Mouse (Mus musculus) c-Kit-negative CD71-positive TER-119-positive erythroid progenitor cells, embryonic 14.5 days (primary cell): ENCODE measurements around the gene Gtf2h2.
"Not testable (repeated sequence)": the region's sequence is repeated elsewhere in the genome, so short reads cannot be mapped to it uniquely, and the experiment has no call there.

Source experiments
- DNase-seq: peaks from one replicate; pipeline ENCODE4 v3.0.0-alpha.2; 2013; ENCODE audit warnings: low read depth, low spot score

Gtf2h2 gene

DNA sequence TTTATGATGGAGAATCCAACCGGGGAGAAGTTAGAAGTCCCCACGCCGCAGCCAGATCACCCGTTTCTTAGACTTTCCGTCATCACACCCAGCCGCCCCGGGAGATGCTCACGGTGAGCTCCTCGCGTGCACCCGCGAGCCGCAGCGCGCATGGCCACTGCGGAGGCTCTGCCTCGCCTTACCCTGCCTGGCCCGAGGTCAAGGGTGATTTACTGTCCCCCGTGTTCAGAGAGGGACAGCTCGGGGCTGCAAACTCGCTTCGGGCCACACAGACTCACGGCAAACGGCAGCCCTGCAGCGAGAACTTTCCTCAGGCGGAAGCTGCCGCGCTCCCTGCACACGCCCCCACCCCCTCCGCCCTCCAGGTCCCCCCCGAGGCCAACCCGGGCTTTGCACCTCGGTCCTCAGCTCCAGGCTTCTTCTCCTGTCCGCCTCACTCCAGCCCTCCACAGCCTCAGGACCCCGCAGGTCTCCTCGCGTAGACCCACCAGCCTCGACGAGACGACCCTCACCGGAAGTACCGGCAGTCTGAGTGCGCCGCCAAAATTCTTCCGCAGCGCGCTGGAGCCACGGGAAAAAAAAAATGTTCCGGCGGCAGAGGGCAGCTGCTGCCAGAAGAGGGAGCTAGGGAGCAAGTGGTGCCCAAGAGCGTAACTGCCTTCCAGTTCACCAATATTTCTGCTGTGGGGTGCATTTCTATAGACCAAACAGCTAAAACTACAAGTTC is at the start of gene Gtf2h2:
TSS of gene Gtf2h2 (minus strand) at position 519 of the 727 bp plus-strand sequence.
- DNase-seq, result peak; percentile 73

DNA sequence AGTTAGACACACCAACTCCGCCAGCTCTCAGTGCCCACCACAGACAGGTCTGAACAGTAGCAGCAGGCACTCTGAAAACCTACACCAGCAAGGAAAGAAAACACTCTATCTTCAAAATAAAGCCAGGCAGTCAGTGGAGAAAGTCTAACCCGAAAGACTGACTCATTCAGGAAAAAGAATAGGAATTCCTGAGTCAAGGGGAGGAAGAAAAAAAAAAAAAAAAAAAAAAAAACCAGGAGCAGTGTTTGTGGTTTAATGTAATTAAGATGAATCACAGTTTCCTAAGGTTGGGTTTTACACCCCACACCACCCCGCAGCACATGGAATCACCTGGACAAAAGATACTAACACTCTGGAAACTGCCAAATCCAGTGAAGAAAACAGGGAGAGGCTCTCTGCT is 43.8 kb upstream of the Gtf2h2 start:
- no peak for DNase-seq

- no peak for DNase-seq
These were observed 40.5 kb upstream of the Gtf2h2 start for GRCm38 (mm10) chr13:100532788-100533365.

- DNase-seq, result no peak
These were observed 34.3 kb upstream of the Gtf2h2 start for GRCm38 (mm10) chr13:100526649-100527038.

GRCm38 (mm10) chr13:100525935-100526648 is 33.7 kb upstream of the Gtf2h2 start:
- DNase-seq, result no peak

DNA sequence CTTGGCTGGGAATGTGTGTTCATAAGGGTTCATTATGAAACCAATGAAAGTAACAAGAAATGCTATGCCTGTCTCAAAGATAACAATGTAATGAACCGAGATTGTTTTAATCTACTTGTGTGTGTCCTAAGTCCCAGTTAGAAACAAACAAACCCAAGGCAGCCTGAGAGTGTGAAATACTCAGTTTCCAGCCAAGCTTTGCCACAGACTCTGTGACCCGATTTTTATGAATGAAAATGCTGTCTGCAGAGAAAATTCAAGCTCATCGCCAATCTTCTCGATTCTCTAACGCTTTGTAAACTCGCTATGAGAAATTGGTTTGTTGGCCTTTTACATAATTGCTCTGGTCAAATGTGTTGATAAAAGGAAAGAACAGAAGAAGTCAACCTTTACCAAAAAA is 32.5 kb upstream of the Gtf2h2 start:
- no peak for DNase-seq

- no peak for DNase-seq
These were observed 31.3 kb upstream of the Gtf2h2 start for GRCm38 (mm10) chr13:100523698-100524097.

DNA sequence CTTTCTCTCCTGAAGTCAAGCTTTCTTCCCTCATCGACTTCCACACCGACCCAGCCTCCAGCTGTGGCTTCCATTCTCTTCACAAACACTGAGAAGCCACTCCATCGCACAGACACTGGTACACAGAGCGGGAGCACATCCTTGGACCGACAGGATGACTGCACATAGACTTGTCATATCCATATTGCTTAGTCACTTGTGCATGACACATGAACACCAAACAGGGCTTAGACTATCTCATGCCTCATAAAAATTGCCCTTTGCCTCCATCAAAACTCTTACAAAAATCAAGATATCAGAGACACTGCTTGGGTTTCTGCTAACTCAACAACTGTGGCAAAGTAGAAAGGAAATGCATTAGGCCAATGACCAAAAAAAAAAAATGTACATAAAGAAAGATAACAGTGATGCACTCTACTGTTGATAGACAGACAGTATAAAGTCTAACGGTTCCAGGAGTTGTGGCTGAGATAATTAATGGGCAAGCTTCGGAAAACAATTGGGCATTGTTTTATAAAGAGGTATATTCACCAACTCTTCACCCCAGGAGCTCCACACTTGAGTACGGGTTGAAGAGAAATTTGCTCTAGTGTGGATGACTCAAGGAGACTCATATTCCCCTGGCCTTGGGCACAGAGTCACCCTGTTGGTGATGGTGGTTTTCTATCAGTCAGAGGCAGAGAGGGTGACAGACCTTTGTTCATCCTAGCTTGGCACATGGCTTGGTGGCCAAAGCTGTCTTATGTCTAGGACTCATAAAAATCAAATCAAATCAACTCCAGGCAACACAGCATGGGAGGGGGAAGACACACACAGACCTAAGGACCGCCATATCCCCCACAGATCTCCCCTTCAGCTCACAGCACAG is 29.6 kb upstream of the Gtf2h2 start:
- DNase-seq, result no peak

GRCm38 (mm10) chr13:100519162-100519561 is 26.8 kb upstream of the Gtf2h2 start:
- no peak for DNase-seq

GRCm38 (mm10) chr13:100518191-100518590 is 25.8 kb upstream of the Gtf2h2 start:
- no peak for DNase-seq

DNA sequence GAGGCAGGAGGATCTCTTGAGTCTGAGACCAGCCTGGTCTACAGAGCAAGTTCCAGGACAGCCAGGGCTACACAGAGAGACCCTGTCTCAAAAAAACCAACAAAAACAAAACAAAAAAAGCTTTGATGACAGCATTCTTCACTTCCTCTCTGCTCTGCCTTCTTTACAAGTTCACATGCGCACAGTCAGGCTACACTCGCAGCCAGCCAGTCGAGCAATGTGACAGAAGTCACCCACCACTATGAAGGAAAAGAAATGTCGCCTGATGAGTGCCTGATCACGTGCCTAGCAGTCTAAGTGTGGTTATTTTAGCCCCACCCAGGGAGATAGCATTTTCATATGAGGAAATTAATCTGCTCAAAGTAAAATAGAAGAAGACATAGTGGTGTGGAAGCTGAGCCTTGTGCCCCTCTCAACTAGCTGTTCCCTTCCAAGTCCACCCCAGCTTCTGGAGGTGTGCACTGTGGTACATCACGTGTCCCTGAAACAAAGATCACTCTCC is 25.3 kb upstream of the Gtf2h2 start:
- DNase-seq, result no peak

GRCm38 (mm10) chr13:100516213-100517105 is 24.1 kb upstream of the Gtf2h2 start:
- DNase-seq, result no peak

DNA sequence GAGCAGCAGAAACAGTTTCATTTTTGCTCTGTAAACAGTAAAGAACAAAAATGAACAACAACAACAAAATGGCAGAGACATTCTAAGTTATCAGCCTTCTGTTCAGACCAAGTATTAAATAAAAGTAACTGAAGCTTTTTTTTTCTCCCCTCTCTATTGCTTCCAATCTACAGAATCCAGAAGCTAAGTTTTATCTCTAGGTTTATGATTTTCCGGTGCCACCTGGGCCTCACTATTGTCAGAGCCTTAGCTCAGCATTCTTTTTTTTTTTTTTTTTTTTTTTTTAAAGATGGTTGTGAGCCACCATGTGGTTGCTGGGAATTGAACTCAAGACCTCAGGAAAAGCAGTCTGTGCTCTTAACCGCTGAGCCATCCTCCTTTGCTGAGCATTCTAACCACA is 20.4 kb upstream of the Gtf2h2 start:
- no peak for DNase-seq

DNA sequence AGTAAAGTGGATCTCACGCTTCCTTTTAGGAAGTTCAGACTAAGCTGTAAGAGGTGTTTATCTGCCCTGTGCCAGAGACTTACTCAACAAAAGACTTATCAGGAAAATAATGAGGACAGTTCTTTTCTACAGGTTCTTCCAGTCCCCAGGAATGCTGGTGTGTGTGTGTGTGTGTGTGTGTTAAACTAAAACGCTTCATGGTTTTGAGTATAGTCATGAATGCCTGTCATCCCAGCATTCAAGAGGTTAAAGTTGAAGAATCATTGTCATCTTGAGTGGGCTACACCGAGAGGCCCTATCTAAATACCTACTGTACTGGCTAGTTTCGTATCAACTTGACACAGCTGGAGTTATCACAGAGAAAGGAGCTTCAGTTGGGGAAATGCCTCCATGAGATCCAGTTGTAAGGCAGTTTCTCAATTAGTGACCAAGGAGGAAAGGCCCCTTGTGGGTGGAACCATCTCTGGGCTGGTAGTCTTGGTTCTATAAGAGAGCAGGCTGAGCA is 19.5 kb upstream of the Gtf2h2 start:
- no peak for DNase-seq

- DNase-seq, result no peak
These were observed 18.9 kb upstream of the Gtf2h2 start for GRCm38 (mm10) chr13:100511146-100511859.

DNA sequence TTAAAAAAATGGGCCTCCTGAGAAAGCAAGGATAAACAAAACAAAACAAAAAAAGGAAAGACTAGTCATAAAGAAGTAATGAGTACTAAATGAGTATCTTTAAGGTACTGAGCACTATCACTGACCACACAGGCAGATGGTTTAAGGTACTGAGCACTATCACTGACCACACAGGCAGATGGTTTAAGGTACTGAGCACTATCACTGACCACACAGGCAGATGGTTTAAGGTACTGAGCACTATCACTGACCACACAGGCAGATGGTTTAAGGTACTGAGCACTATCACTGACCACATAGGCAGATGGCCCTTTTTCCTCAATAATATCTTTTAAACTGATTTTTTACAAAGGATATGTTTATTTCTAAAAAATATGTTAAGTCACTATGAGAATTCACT is 7.2 kb upstream of the Gtf2h2 start:
- DNase-seq, result not testable (repeated sequence)

- no peak for DNase-seq
These were observed 3.0 kb upstream of the Gtf2h2 start for GRCm38 (mm10) chr13:100495337-100495736.

GRCm38 (mm10) chr13:100494370-100494769 is 2.0 kb upstream of the Gtf2h2 start:
- not testable (repeated sequence) for DNase-seq

DNA sequence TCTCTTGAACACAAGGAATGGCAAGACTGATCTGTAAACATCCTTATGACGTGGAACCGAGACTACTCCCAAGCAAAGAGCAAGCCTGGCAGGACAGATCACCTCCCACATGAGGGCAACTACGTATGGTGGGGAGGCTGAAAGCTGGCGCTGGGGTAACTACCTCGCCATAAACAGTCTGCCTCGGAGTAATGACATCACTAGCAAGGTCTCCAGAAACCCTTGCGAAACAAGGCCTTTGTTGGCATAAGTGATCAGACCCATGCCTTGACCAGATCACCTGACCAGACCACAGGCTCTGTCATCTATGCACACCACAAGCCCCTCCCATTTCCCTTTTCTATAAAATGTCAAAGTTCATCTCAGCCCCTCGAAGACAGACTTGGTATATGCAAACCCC is 934 bp upstream of the Gtf2h2 start:
- DNase-seq, result no peak

GRCm38 (mm10) chr13:100491623-100492022 is 756 bp downstream of the Gtf2h2 start:
- no peak for DNase-seq
